Mouse (Mus musculus) lung, postnatal 0 days (tissue): ENCODE measurements around the gene Gsx2.

ENCODE experiments used
- CTCF ChIP-seq: IDR thresholded peaks from 2 replicates; pipeline ENCODE4 v1.5.1; 2016; ENCODE audit warnings: antibody characterized with exemption, mild to moderate bottlenecking
- EP300 ChIP-seq: IDR thresholded peaks from 2 replicates; pipeline ENCODE4 v1.6.1; 2016; ENCODE audit warnings: antibody characterized with exemption, mild to moderate bottlenecking, control low read depth

GRCm38 (mm10) chr5:75072532-75072931 lies 2.9 kb upstream of the Gsx2 start:
- TF ChIP-seq CTCF (no peak), EP300 (no peak)
